Mouse (Mus musculus) heart, embryonic 15.5 days (tissue): ENCODE results near the gene Arl11. TPM values are rescaled to one million over a fixed set of nuclear protein-coding genes. Genes with fewer than 3 reads are reported as not detected.

Experiments used
- ATAC-seq: fragments of 200-750 bp; cut with Nextera tagmentation; replicated peaks from 2 replicates; pipeline ENCODE4 v1.8.0; 2017; ENCODE audit warnings: low read depth, moderate TSS enrichment; ENCODE audit not compliant: insufficient number of reproducible peaks, insufficient read depth, low FRiP score
- H3K27ac ChIP-seq: fragments of 300-500 bp; sonication (generic); 2 replicates; pipeline ENCODE4 v1.5.1; 2015; ENCODE audit warnings: mild to moderate bottlenecking, inconsistent platforms
- H3K27me3 ChIP-seq: fragments of 300-500 bp; sonication (generic); 2 replicates; pipeline ENCODE4 v1.6.1; 2015; ENCODE audit warnings: inconsistent platforms
- H3K36me3 ChIP-seq: fragments of 300-500 bp; sonication (generic); 2 replicates; pipeline ENCODE4 v1.6.1; 2015; ENCODE audit warnings: mild to moderate bottlenecking, inconsistent platforms
- H3K4me1 ChIP-seq: fragments of 300-500 bp; sonication (generic); replicated peaks from 2 replicates; pipeline ENCODE4 v1.6.1; 2015; ENCODE audit warnings: inconsistent platforms
- H3K4me2 ChIP-seq: fragments of 300-500 bp; sonication (generic); 2 replicates; pipeline ENCODE4 v1.6.1; 2015; ENCODE audit warnings: inconsistent platforms, mild to moderate bottlenecking, moderate library complexity
- H3K4me3 ChIP-seq: fragments of 300-500 bp; sonication (generic); 2 replicates; pipeline ENCODE4 v1.5.1; 2015; ENCODE audit warnings: mild to moderate bottlenecking, inconsistent platforms
- H3K9ac ChIP-seq: fragments of 300-500 bp; sonication (generic); 2 replicates; pipeline ENCODE4 v1.6.1; 2015; ENCODE audit warnings: mild to moderate bottlenecking, inconsistent platforms
- H3K9me3 ChIP-seq: fragments of 300-500 bp; sonication (generic); replicated peaks from 2 replicates; pipeline ENCODE4 v1.6.1; 2016; ENCODE audit warnings: inconsistent platforms
- WGBS: fragments of 180-500 bp; shearing (Covaris S2); methylation state at CpG from one replicate; pipeline ENCODE4 v1.1.7; 2015; ENCODE audit warnings: mixed read lengths; 5-methylcytosine and 5-hydroxymethylcytosine counted together
- polyA plus RNA-seq: library from polyadenylated mRNA; unstranded; fragments of >200 nt; fragmentation: Nextera tagmentation; extraction: Ambion mirVana; gene quantifications from 2 replicates; pipeline ENCODE4 v1.2.1, GENCODE M21; 2015

Gene Arl11
- polyA plus RNA-seq, 1 experiment from 2014 or later = 0.53 TPM

- no peak overlapping the region for H3K9ac ChIP-seq
- no peaks in the 10 kb centered on the region for H3K9me3 ChIP-seq
- WGBS = 61% methylated on average over 11 of the region's 11 CpGs
- peak overlapping the region; percentile 57 for H3K4me2 ChIP-seq
- no peak for ATAC-seq
- no peak overlapping the region for H3K4me3 ChIP-seq
- H3K4me1 ChIP-seq = peaks cover 21% of the 10 kb centered on the region
- H3K27me3 ChIP-seq = no peaks in the 10 kb centered on the region
- H3K27ac ChIP-seq = peak overlapping the region; percentile 76
- no peaks in the 10 kb centered on the region for H3K36me3 ChIP-seq
Measured at GRCm38 (mm10) chr14:61330591-61330990, 21.0 kb downstream of the Arl11 start.

GRCm38 (mm10) chr14:61330996-61331561, 21.5 kb downstream of the Arl11 start:
- Histone ChIP-seq H3K4me1 (peaks cover 21% of the 10 kb centered on the region), H3K36me3 (no peaks in the 10 kb centered on the region), H3K4me3 (peak overlapping the region; percentile 9), H3K9ac (peak overlapping the region; percentile 16; the same call in 1 of the 2 replicates), H3K27ac (peak overlapping the region; percentile 76), H3K27me3 (no peaks in the 10 kb centered on the region), H3K9me3 (no peaks in the 10 kb centered on the region), H3K4me2 (peak overlapping the region; percentile 57)
- 11% methylated on average over 13 of the region's 13 CpGs for WGBS
- ATAC-seq = peak; percentile 65

GRCm38 (mm10) chr14:61339381-61339780, 29.8 kb downstream of the Arl11 start:
- Histone ChIP-seq H3K4me2 (no peak overlapping the region), H3K27ac (no peak overlapping the region), H3K9ac (no peak overlapping the region), H3K27me3 (no peaks in the 10 kb centered on the region), H3K4me1 (no peaks in the 10 kb centered on the region), H3K36me3 (no peaks in the 10 kb centered on the region), H3K4me3 (no peak overlapping the region), H3K9me3 (no peaks in the 10 kb centered on the region)
- no peak for ATAC-seq
- WGBS = 86% methylated on average over 4 of the region's 4 CpGs

- Histone ChIP-seq H3K9me3 (no peaks in the 10 kb centered on the region), H3K36me3 (no peaks in the 10 kb centered on the region), H3K27ac (no peak overlapping the region), H3K4me1 (no peaks in the 10 kb centered on the region), H3K4me3 (no peak overlapping the region), H3K9ac (no peak overlapping the region), H3K27me3 (no peaks in the 10 kb centered on the region), H3K4me2 (no peak overlapping the region)
- 68% methylated on average over 5 of the region's 5 CpGs for WGBS
- no peak for ATAC-seq
Measured at GRCm38 (mm10) chr14:61344590-61344989, 35.0 kb downstream of the Arl11 start.

GRCm38 (mm10) chr14:61346827-61347698, 37.5 kb downstream of the Arl11 start:
- WGBS = 82% methylated on average over 10 of the region's 10 CpGs
- ATAC-seq = no peak
- Histone ChIP-seq H3K36me3 (no peaks in the 10 kb centered on the region), H3K4me3 (no peak overlapping the region), H3K27ac (no peak overlapping the region), H3K9me3 (no peaks in the 10 kb centered on the region), H3K27me3 (no peaks in the 10 kb centered on the region), H3K9ac (no peak overlapping the region), H3K4me1 (no peaks in the 10 kb centered on the region), H3K4me2 (no peak overlapping the region)

GRCm38 (mm10) chr14:61349876-61350275, 40.3 kb downstream of the Arl11 start:
- Histone ChIP-seq H3K9ac (no peak overlapping the region), H3K4me2 (no peak overlapping the region), H3K27me3 (no peaks in the 10 kb centered on the region), H3K9me3 (no peaks in the 10 kb centered on the region), H3K4me1 (no peaks in the 10 kb centered on the region), H3K4me3 (no peak overlapping the region), H3K27ac (no peak overlapping the region), H3K36me3 (no peaks in the 10 kb centered on the region)
- no peak for ATAC-seq
- 93% methylated on average over 4 of the region's 4 CpGs for WGBS

- H3K27ac ChIP-seq = no peak overlapping the region
- H3K9me3 ChIP-seq = no peaks in the 10 kb centered on the region
- H3K4me3 ChIP-seq = no peak overlapping the region
- H3K4me1 ChIP-seq = no peaks in the 10 kb centered on the region
- no peak for ATAC-seq
- H3K36me3 ChIP-seq = no peaks in the 10 kb centered on the region
- 49% methylated on average over 6 of the region's 6 CpGs for whole genome bisulfite sequencing
- H3K27me3 ChIP-seq = no peaks in the 10 kb centered on the region
- no peak overlapping the region for H3K9ac ChIP-seq
- no peak overlapping the region for H3K4me2 ChIP-seq
Measured at GRCm38 (mm10) chr14:61350808-61351207, 41.3 kb downstream of the Arl11 start.

- no peaks in the 10 kb centered on the region for H3K27me3 ChIP-seq
- WGBS = 52% methylated on average over 10 of the region's 10 CpGs
- no peak overlapping the region for H3K4me3 ChIP-seq
- H3K4me2 ChIP-seq = no peak overlapping the region
- H3K9me3 ChIP-seq = no peaks in the 10 kb centered on the region
- no peak overlapping the region for H3K9ac ChIP-seq
- no peaks in the 10 kb centered on the region for H3K36me3 ChIP-seq
- H3K4me1 ChIP-seq = no peaks in the 10 kb centered on the region
- H3K27ac ChIP-seq = no peak overlapping the region
- 0 out of 2 replicates have a peak, but pooled peaks have one; percentile 18 for ATAC-seq
Measured at GRCm38 (mm10) chr14:61354251-61355235, 45.0 kb downstream of the Arl11 start.

GRCm38 (mm10) chr14:61360131-61360980, 50.8 kb downstream of the Arl11 start, which contains the start of gene Ebpl:
Gene Ebpl (minus strand): TSS chr14:61360439.
- Histone ChIP-seq H3K4me2 (peak within 1 kb of the TSS; percentile 64), H3K4me3 (peak within 1 kb of the TSS; percentile 57), H3K9ac (peak within 1 kb of the TSS; percentile 66), H3K9me3 (no peaks in the 10 kb centered on the region), H3K27ac (peak within 1 kb of the TSS; percentile 67), H3K36me3 (no peaks in the 10 kb centered on the region), H3K4me1 (peaks cover 8% of the 10 kb centered on the region; the same call in 1 of the 2 replicates), H3K27me3 (no peaks in the 10 kb centered on the region)
- under 1% methylated on average over 39 of the region's 40 CpGs for WGBS
- ATAC-seq = peak; percentile 93

GRCm38 (mm10) chr14:61360981-61361511, 51.5 kb downstream of the Arl11 start:
- Histone ChIP-seq H3K27me3 (no peaks in the 10 kb centered on the region), H3K4me3 (peak overlapping the region; percentile 57; the same call in 1 of the 2 replicates), H3K4me1 (peaks cover 8% of the 10 kb centered on the region; the same call in 1 of the 2 replicates), H3K4me2 (peak overlapping the region; percentile 64), H3K9me3 (no peaks in the 10 kb centered on the region), H3K27ac (no peak overlapping the region), H3K36me3 (no peaks in the 10 kb centered on the region; the same call in 1 of the 2 replicates), H3K9ac (no peak overlapping the region)
- ATAC-seq = no peak
- WGBS = 57% methylated on average over 3 of the region's 3 CpGs
